Mouse (Mus musculus) MEL (cell line): ENCODE data around the gene Cct8l1.

Experiments used
- CTCF ChIP-seq, 3 experiments: IDR thresholded peaks in 2 of 3; conservative IDR thresholded peaks in 1 of 3; 2 replicates each; pipeline ENCODE4 v1.5.1; 2011 to 2012; ENCODE audit warnings: low read length in 3 of 3, low read depth in 2 of 3, mild to moderate bottlenecking in 2 of 3, improper control_type of control experiment in 1 of 3, inconsistent platforms in 1 of 3, mixed read lengths in 1 of 3, moderate library complexity in 1 of 3; ENCODE audit not compliant: control insufficient read depth in 1 of 3, insufficient read depth in 1 of 3, poor library complexity in 1 of 3, severe bottlenecking in 1 of 3
- E2F4 ChIP-seq: IDR thresholded peaks from 2 replicates; pipeline ENCODE4 v1.6.1; 2011; ENCODE audit warnings: low read depth, low read length, improper control_type of control experiment, borderline replicate concordance
- ELF1 ChIP-seq: IDR thresholded peaks from 2 replicates; pipeline ENCODE4 v1.6.1; 2014; ENCODE audit warnings: low read depth, mild to moderate bottlenecking, inconsistent platforms, low read length, improper control_type of control experiment, moderate library complexity
- MAFK ChIP-seq: IDR thresholded peaks from 2 replicates; pipeline ENCODE4 v1.6.1; 2011; ENCODE audit warnings: low read depth, mild to moderate bottlenecking, low read length, improper control_type of control experiment, borderline replicate concordance
- MYC ChIP-seq: IDR thresholded peaks from 2 replicates; pipeline ENCODE4 v1.6.1; 2011; ENCODE audit warnings: low read depth, mild to moderate bottlenecking, low read length, improper control_type of control experiment, moderate library complexity
- POLR2A ChIP-seq, 2 experiments: IDR thresholded peaks; 2 replicates each; pipeline ENCODE4 v1.6.1; 2011 to 2012; ENCODE audit warnings: low read length in 2 of 2, mild to moderate bottlenecking in 2 of 2, control low read depth in 1 of 2, improper control_type of control experiment in 1 of 2, low read depth in 1 of 2, moderate library complexity in 1 of 2; ENCODE audit not compliant: control insufficient read depth in 1 of 2, insufficient read depth in 1 of 2, poor library complexity in 1 of 2
- SMC3 ChIP-seq: IDR thresholded peaks from 2 replicates; pipeline ENCODE4 v1.6.1; 2011; ENCODE audit warnings: low read depth, low read length, improper control_type of control experiment
- TAL1 ChIP-seq: IDR thresholded peaks from 2 replicates; pipeline ENCODE4 v1.6.1; 2012; ENCODE audit warnings: mild to moderate bottlenecking, inconsistent platforms, low read length, moderate library complexity, mixed read lengths
- TBP ChIP-seq: IDR thresholded peaks from 2 replicates; pipeline ENCODE4 v1.8.0; 2011; ENCODE audit warnings: low read depth, low read length, improper control_type of control experiment
- TCF12 ChIP-seq: IDR thresholded peaks from 2 replicates; pipeline ENCODE4 v1.6.1; 2014; ENCODE audit warnings: low read depth, mild to moderate bottlenecking, inconsistent platforms, low read length, improper control_type of control experiment, moderate library complexity
- UBTF ChIP-seq: IDR thresholded peaks from 2 replicates; pipeline ENCODE4 v1.6.1; 2012; ENCODE audit warnings: low read depth, mild to moderate bottlenecking, inconsistent platforms, low read length, improper control_type of control experiment, moderate library complexity, borderline replicate concordance; ENCODE audit not compliant: insufficient read depth
- USF1 ChIP-seq: IDR thresholded peaks from 2 replicates; pipeline ENCODE4 v1.6.1; 2014; ENCODE audit warnings: low read depth, mild to moderate bottlenecking, inconsistent platforms, low read length, improper control_type of control experiment, moderate library complexity

DNA sequence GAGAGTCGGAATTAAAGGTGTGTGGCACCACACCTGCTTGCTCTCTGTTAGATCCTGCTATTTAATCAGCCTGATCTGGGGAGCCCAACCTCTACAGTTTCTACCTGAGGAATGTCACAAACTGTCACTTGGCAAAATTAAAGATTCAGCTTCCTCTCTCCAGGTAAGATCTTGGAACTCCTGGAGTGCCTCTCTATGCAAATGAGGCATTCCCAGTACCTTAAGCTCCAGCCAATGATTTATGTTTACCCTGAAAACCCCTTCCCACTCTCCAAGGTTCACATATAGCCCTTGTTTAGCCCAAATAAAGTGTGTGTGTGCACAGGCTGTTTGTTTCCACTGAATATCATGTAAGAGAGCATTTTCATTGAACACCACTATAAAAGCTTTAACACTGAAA, 38.3 kb downstream of the Cct8l1 start:
- TF ChIP-seq CTCF (IDR thresholded peaks at IDR 0.05 in 2 of 3, conservative IDR thresholded peaks at IDR 0.05 in 1 of 3; ENCODE audit: control insufficient read depth in 1 of 3, insufficient read depth in 1 of 3, low read depth in 2 of 3, low read length in 3 of 3, poor library complexity in 1 of 3, severe bottlenecking in 1 of 3) (no peak), USF1 (no peak), TAL1 (no peak), TBP (no peak), POLR2A (IDR thresholded peaks at IDR 0.05; ENCODE audit: control insufficient read depth in 1 of 2, insufficient read depth in 1 of 2, low read depth in 1 of 2, low read length in 2 of 2, poor library complexity in 1 of 2) (no peak), UBTF (no peak), TCF12 (no peak), ELF1 (no peak), MAFK (no peak), SMC3 (no peak), MYC (no peak), E2F4 (no peak)
